Mouse (Mus musculus) lung, embryonic 16.5 days (tissue): ENCODE measurements at regions not wholly inside any gene's neighbourhood (a gene's known extent, or its start where the extent isn't known, plus 50 kb on each side); places are given as distances from the start of the nearest gene placed in this dataset.

Source experiments
- ATAC-seq: fragments of 200-750 bp; cut with Nextera tagmentation; 2 replicates; pipeline ENCODE4 v1.8.0; 2017; ENCODE audit warnings: low read depth, mild to moderate bottlenecking, moderate library complexity
- H3K27ac ChIP-seq: fragments of 300-500 bp; sonication (generic); 2 replicates; pipeline ENCODE4 v1.5.1; 2014; ENCODE audit warnings: mild to moderate bottlenecking, control low read depth, low read length
- H3K27me3 ChIP-seq: fragments of 300-500 bp; sonication (generic); 2 replicates; pipeline ENCODE4 v1.6.1; 2014; ENCODE audit warnings: low read depth, low read length, mixed read lengths; ENCODE audit not compliant: control insufficient read depth, insufficient read depth
- H3K36me3 ChIP-seq: fragments of 300-500 bp; sonication (generic); 2 replicates; pipeline ENCODE4 v1.6.1; 2014; ENCODE audit warnings: low read length; ENCODE audit not compliant: control insufficient read depth, insufficient read depth
- H3K4me1 ChIP-seq: fragments of 300-500 bp; sonication (generic); replicated peaks from 2 replicates; pipeline ENCODE4 v1.6.1; 2014; ENCODE audit warnings: low read length, mixed read lengths; ENCODE audit not compliant: control insufficient read depth, insufficient read depth
- H3K4me2 ChIP-seq: fragments of 300-500 bp; sonication (generic); 2 replicates; pipeline ENCODE4 v1.6.1; 2014; ENCODE audit warnings: low read depth, low read length, control low read depth
- H3K4me3 ChIP-seq: fragments of 300-500 bp; sonication (generic); 2 replicates; pipeline ENCODE4 v1.5.1; 2014; ENCODE audit warnings: mild to moderate bottlenecking, low read length, control low read depth
- H3K9ac ChIP-seq: fragments of 300-500 bp; sonication (generic); 2 replicates; pipeline ENCODE4 v1.6.1; 2014; ENCODE audit warnings: low read length, control low read depth
- H3K9me3 ChIP-seq: fragments of 300-500 bp; sonication (generic); 2 replicates; pipeline ENCODE4 v1.6.1; 2016; ENCODE audit warnings: low read length; ENCODE audit not compliant: control insufficient read depth
- WGBS: fragments of 180-500 bp; shearing (Covaris S2); extraction: QIAGEN DNeasy Blood & Tissue Kit; methylation state at CpG from one replicate; pipeline ENCODE4 v1.1.7; 2014; 5-methylcytosine and 5-hydroxymethylcytosine counted together

- no peak overlapping the region for H3K27ac ChIP-seq
- H3K9me3 ChIP-seq = no peaks in the 10 kb centered on the region
- ATAC-seq = no peak
- H3K4me1 ChIP-seq = no peaks in the 10 kb centered on the region
- no peak overlapping the region for H3K9ac ChIP-seq
- no peaks in the 10 kb centered on the region for H3K27me3 ChIP-seq
- H3K36me3 ChIP-seq = no peaks in the 10 kb centered on the region
- 84% methylated on average over 5 of the region's 5 CpGs for whole genome bisulfite sequencing
- no peak overlapping the region for H3K4me3 ChIP-seq
- no peak overlapping the region for H3K4me2 ChIP-seq
Measured at GRCm38 (mm10) chr16:24124766-24125165, 136.1 kb upstream of the Bcl6 start.

- Histone ChIP-seq H3K4me1 (no peaks in the 10 kb centered on the region), H3K9me3 (no peaks in the 10 kb centered on the region), H3K27ac (no peak overlapping the region), H3K4me3 (no peak overlapping the region), H3K4me2 (no peak overlapping the region), H3K9ac (no peak overlapping the region), H3K36me3 (no peaks in the 10 kb centered on the region), H3K27me3 (no peaks in the 10 kb centered on the region)
- WGBS = 72% methylated on average over 4 of the region's 4 CpGs
- no peak for ATAC-seq
Measured at GRCm38 (mm10) chr16:24124083-24124482, 135.4 kb upstream of the Bcl6 start.

- Histone ChIP-seq H3K4me3 (no peak overlapping the region), H3K4me2 (no peak overlapping the region), H3K36me3 (no peaks in the 10 kb centered on the region), H3K27ac (no peak overlapping the region), H3K27me3 (no peaks in the 10 kb centered on the region), H3K4me1 (no peaks in the 10 kb centered on the region), H3K9ac (no peak overlapping the region), H3K9me3 (no peaks in the 10 kb centered on the region)
- no peak for ATAC-seq
- WGBS = 88% methylated on average over 6 of the region's 6 CpGs
Measured at GRCm38 (mm10) chr16:24121633-24122032, 133.0 kb upstream of the Bcl6 start.

- no peaks in the 10 kb centered on the region for H3K4me1 ChIP-seq
- peak; percentile 94 for ATAC-seq
- 41% methylated on average over 6 of the region's 6 CpGs for WGBS
Measured at GRCm38 (mm10) chr16:24120836-24121235, 132.2 kb upstream of the Bcl6 start.

GRCm38 (mm10) chr16:24118487-24118886, 129.8 kb upstream of the Bcl6 start:
- H3K9me3 ChIP-seq = no peaks in the 10 kb centered on the region
- H3K36me3 ChIP-seq = no peaks in the 10 kb centered on the region
- no peak for ATAC-seq
- no peak overlapping the region for H3K4me2 ChIP-seq
- no peak overlapping the region for H3K9ac ChIP-seq
- H3K4me3 ChIP-seq = no peak overlapping the region
- H3K27me3 ChIP-seq = no peaks in the 10 kb centered on the region
- 74% methylated on average over 2 of the region's 2 CpGs for WGBS
- no peak overlapping the region for H3K27ac ChIP-seq
- no peaks in the 10 kb centered on the region for H3K4me1 ChIP-seq

More at GRCm38 (mm10) chr16:24120836-24121235, 132.2 kb upstream of the Bcl6 start:
- Histone ChIP-seq H3K27me3 (no peaks in the 10 kb centered on the region), H3K36me3 (no peaks in the 10 kb centered on the region), H3K9me3 (no peaks in the 10 kb centered on the region), H3K4me2 (no peak overlapping the region), H3K27ac (no peak overlapping the region), H3K4me3 (no peak overlapping the region), H3K9ac (no peak overlapping the region)

GRCm38 (mm10) chr16:24102854-24103690, 114.4 kb upstream of the Bcl6 start:
- H3K27me3 ChIP-seq = no peaks in the 10 kb centered on the region
- no peak overlapping the region for H3K27ac ChIP-seq
- no peaks in the 10 kb centered on the region for H3K9me3 ChIP-seq
- 64% methylated on average over 8 of the region's 8 CpGs for WGBS
- H3K4me2 ChIP-seq = no peak overlapping the region
- ATAC-seq = no peak
- no peaks in the 10 kb centered on the region for H3K36me3 ChIP-seq
- peaks cover 2% of the 10 kb centered on the region; the same call in 1 of the 2 replicates for H3K4me1 ChIP-seq
- H3K4me3 ChIP-seq = no peak overlapping the region
- no peak overlapping the region for H3K9ac ChIP-seq

- H3K36me3 ChIP-seq = no peaks in the 10 kb centered on the region
- H3K27me3 ChIP-seq = no peaks in the 10 kb centered on the region
- H3K4me1 ChIP-seq = no peaks in the 10 kb centered on the region
- H3K4me3 ChIP-seq = no peak overlapping the region
- no peaks in the 10 kb centered on the region for H3K9me3 ChIP-seq
- no peak for ATAC-seq
- 82% methylated on average over 8 of the region's 8 CpGs for WGBS
- no peak overlapping the region for H3K9ac ChIP-seq
- no peak overlapping the region for H3K4me2 ChIP-seq
- H3K27ac ChIP-seq = no peak overlapping the region
Measured at GRCm38 (mm10) chr16:24097596-24097995, 108.9 kb upstream of the Bcl6 start.

GRCm38 (mm10) chr16:24096076-24096475, 107.4 kb upstream of the Bcl6 start:
- Histone ChIP-seq H3K4me3 (no peak overlapping the region), H3K36me3 (no peaks in the 10 kb centered on the region), H3K4me1 (no peaks in the 10 kb centered on the region), H3K9me3 (no peaks in the 10 kb centered on the region), H3K9ac (no peak overlapping the region), H3K27me3 (no peaks in the 10 kb centered on the region), H3K4me2 (no peak overlapping the region), H3K27ac (no peak overlapping the region)
- WGBS = 53% methylated on average over 1 of the region's 1 CpGs
- ATAC-seq = no peak

GRCm38 (mm10) chr16:24095630-24096029, 107.0 kb upstream of the Bcl6 start:
- H3K4me1 ChIP-seq = no peaks in the 10 kb centered on the region
- ATAC-seq = no peak

More at GRCm38 (mm10) chr16:24095630-24096029, 107.0 kb upstream of the Bcl6 start:
- WGBS = 72% methylated on average over 4 of the region's 4 CpGs
- H3K9me3 ChIP-seq = no peaks in the 10 kb centered on the region
- H3K4me3 ChIP-seq = no peak overlapping the region
- no peak overlapping the region for H3K4me2 ChIP-seq
- H3K27me3 ChIP-seq = no peaks in the 10 kb centered on the region
- H3K27ac ChIP-seq = no peak overlapping the region
- no peaks in the 10 kb centered on the region for H3K36me3 ChIP-seq
- H3K9ac ChIP-seq = no peak overlapping the region
